Mouse (Mus musculus): Measurements from ENCODE around the gene Cbx6. TPM values are rescaled to one million over a fixed set of nuclear protein-coding genes. Genes with fewer than 3 reads are reported as not detected.

The Cbx6 gene
- total RNA-seq, 2 experiments from 2014 or later, result 12.5 to 14.6 TPM

GRCm38 (mm10) chr15:79803533-79804351 lies 30.7 kb downstream of the Cbx6 start:
- DNase-seq, result no peak

- no peak for DNase-seq
These were observed 32.2 kb downstream of the Cbx6 start for GRCm38 (mm10) chr15:79802304-79802703.

GRCm38 (mm10) chr15:79801646-79802045 lies 32.8 kb downstream of the Cbx6 start:
- no peak for DNase-seq

GRCm38 (mm10) chr15:79800701-79801100 lies 33.8 kb downstream of the Cbx6 start:
- DNase-seq, result no peak

GRCm38 (mm10) chr15:79798591-79798990 lies 35.9 kb downstream of the Cbx6 start:
- DNase-seq, result no peak

- DNase-seq, result no peak
These were observed 36.8 kb downstream of the Cbx6 start for GRCm38 (mm10) chr15:79797680-79798079.

- DNase-seq, result no peak
These were observed 37.4 kb downstream of the Cbx6 start for GRCm38 (mm10) chr15:79797096-79797495.

GRCm38 (mm10) chr15:79796256-79796655 lies 38.2 kb downstream of the Cbx6 start:
- no peak for DNase-seq

- DNase-seq, result no peak
These were observed 40.3 kb downstream of the Cbx6 start for GRCm38 (mm10) chr15:79794173-79794572.

- DNase-seq, result no peak
These were observed 41.4 kb downstream of the Cbx6 start for GRCm38 (mm10) chr15:79793076-79793475.

GRCm38 (mm10) chr15:79792455-79792854 lies 42.0 kb downstream of the Cbx6 start:
- no peak for DNase-seq

- no peak for DNase-seq
These were observed 43.0 kb downstream of the Cbx6 start for GRCm38 (mm10) chr15:79791502-79791901.

GRCm38 (mm10) chr15:79790905-79791304 lies 43.6 kb downstream of the Cbx6 start:
- DNase-seq, result no peak

GRCm38 (mm10) chr15:79790111-79790510 lies 44.4 kb downstream of the Cbx6 start:
- no peak for DNase-seq

GRCm38 (mm10) chr15:79787815-79788214 lies 46.7 kb downstream of the Cbx6 start:
- DNase-seq, result no peak

- no peak for DNase-seq
These were observed 49.4 kb downstream of the Cbx6 start for GRCm38 (mm10) chr15:79785056-79785455.

- DNase-seq, result no peak
These were observed 56.7 kb downstream of the Cbx6 start, which contains the start of gene Dnal4 for GRCm38 (mm10) chr15:79777749-79778148. Dnal4 (minus strand) TSS chr15:79777849.

GRCm38 (mm10) chr15:79775662-79776061 lies 58.8 kb downstream of the Cbx6 start:
- DNase-seq, result no peak

- DNase-seq, result peak; percentile 95
These were observed 60.1 kb downstream of the Cbx6 start for GRCm38 (mm10) chr15:79774117-79775027.

Measured in gastrocnemius, postnatal 25 days (tissue).